Mouse (Mus musculus) 3T3-L1 (cell line): ENCODE data around the gene Golgb1.

ENCODE experiments used
- DNase-seq: peaks from one replicate; pipeline ENCODE4 v3.0.0-alpha.2; 2015; ENCODE audit warnings: low read depth, low spot score

Golgb1 gene

DNA sequence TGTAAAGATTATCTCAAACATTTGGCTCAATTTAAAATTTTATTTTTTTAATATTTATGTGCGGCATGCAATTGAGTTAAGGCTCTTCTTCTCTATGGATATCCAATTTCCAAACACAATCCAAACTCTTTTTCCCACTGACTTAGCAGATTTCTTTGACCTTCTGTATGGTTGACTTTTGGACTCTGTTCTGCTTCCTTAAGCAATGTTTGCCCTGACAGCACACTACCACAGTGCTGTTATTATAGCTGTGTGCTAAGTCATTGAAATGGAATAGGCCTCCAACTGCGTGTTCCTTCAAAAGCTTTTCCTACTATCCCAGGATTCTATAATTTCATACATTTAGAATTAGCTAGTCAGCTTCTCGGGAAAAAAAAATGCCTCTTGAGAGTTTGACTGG lies 68.7 kb downstream of the Golgb1 start:
- DNase-seq, result no peak

DNA sequence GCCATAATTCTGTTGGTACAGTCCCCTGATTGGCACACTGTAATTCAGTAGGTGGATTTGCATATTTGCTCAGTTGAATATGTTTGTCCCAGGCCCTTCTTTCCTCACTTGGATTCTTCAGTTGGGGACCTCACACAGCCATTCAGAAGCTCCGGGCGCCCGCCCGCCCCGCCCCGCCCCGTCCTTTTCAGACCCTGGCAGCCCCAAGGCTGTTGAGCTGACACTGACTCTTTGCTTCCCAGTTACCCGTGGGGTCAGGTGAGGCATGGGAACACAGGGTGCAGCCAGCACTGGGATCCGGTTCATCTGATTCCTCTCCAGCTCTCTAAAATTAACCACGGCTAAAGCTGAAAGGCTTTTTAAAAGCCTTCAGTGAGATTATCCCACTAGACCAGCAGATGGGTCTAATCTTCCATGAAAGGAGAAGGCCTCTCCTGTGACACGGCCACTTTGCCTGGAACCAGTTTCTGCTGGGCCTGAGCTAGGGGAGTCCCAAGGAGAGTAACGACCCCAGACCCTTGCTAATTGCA lies 70.0 kb downstream of the Golgb1 start:
- no peak for DNase-seq

DNA sequence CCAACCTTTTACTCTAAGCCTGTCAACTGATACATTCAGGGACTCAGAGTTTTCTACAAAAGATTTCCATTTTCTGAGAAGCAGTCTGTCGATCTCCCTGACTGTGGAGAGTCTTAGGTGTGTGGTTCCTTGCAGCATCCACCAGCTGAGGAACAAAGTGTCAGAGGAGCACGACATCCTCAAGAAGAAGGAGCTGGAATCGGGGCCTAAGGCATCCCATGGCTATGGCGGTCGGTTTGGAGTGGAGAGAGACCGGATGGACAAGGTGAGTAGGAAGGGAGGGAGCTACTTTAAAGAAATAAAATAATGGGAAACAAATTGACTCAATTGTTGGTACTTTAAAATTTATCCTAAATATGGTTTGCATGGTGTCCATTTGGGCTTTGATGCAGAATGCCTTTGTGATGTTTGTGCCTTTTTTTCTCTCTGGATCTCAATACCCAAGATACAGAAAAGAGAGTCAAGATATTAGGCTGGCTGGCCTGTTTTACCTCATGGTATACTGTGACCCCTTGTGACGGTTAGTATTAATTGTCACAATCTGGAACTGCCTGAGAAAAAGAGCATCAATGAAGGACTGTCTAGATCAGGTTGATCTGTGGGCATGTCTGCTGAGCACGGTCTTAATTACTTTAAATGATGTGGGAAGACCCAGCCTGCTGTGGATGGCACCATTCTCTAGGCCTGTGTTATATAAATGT lies 71.7 kb downstream of the Golgb1 start:
- no peak for DNase-seq

DNA sequence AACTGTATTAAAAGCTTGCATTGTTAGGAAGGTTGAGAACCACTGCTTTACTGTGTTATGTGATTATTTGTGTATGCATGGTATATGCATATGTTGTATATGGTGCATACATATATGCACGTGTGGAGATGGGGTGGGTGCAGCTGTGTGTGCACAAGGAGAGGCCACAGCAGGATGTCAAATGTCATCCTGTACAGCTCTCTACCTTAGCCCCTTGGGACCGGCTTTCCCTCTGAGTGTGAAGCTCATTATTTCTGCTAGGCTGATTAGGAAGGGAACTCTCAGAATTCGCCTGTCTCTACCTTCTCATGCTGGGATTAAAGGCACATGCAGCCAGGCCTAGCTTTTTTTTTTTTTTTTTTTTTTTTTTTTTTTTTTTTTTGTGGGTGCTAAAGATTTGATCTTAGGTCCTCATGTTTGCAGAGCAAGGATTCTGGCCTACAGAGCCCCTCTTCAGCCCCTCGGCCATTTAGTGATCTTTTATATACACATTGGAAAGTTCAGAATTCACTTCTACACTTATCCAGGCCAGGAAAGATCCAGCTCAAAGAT lies 72.8 kb downstream of the Golgb1 start:
- DNase-seq, result no peak

DNA sequence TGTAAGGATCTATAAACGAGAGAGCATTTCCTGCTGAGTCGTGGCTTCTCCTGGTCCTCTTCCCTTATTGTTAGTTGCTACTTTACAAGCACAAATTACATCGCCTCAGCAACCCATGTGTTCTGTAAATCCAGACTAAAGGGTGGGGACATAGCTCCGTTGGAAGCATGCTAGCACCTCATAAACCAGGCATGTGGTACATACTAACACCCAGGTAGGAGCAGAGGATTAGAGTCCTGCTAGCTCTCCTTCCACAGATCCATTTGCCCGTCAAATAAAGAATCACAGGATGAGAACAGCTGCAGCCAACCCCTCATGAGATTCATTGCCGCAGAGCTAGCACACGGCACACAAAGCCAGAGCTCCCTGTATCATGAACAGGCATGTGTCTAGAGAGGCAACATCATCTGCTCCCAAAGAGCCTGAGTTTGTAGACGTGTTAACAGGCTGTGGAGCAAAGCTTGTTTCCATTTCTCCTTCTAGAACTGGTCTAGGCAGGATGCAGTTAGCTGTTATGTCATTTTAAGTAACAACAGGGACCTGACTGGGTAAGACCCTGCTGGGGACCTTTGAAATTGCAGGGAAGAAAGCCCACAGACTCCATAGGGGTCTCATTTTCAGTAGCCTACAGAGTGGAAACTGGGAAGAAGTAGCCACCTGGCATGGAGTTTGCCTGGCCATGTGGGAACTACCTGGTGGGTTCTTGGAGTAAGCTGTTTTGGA lies 74.8 kb downstream of the Golgb1 start:
- DNase-seq, result no peak

DNA sequence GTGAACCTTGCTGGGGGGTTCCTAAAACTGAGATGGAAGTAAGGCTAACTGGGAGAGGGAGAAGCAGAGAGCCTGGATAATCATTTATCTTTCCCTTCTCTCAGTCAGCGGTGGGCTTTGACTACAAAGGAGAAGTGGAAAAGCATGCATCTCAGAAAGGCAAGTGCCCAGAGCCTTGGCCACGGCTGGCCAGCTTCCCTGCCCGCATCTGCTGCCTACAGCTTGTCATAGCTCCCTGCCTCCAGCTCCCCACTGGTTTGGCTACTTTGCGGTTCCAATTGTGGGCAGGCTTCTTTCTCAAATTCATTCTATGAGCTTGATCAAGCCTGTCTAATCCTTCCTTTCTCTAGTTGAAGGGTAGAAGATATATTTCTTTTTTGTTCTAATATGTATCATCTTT lies 76.1 kb downstream of the Golgb1 start:
- no peak for DNase-seq

DNA sequence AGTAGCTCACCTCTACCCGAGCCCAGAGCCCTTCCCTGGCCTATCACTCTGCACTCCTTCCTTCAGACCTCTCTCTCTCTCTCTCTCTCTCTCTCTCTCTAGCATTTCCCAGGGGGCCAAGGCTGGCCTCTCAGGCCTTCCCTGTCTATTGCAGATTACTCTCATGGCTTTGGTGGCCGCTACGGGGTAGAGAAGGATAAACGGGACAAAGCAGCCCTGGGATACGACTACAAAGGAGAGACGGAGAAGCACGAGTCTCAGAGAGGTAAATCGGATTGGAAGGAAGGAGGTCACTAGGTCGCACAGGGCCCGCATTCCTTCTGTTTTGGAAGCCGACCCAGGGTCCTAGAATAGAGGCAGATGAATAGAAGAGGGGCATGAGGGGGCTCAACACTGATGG lies 80.2 kb downstream of the Golgb1 start:
- no peak for DNase-seq

DNA sequence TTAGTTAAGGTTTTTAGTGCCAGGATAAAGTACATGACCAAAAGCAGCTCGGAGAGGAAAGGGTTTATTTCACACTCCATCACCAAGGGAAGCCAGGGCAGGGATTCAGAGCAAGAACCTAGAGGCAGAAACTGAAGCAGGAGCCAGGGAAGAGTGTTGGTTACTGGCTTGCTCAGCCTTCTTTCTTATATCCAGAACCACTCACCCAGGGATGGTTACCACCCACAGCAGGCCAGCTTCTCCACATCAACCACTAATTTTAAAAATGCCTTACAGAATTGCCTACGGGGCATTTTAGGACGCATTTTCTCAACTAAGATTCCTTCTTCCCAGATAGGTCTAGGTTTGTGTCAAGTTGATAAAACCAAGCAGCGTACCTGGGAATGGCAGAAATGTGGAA lies 88.5 kb downstream of the Golgb1 start:
- no peak for DNase-seq

DNA sequence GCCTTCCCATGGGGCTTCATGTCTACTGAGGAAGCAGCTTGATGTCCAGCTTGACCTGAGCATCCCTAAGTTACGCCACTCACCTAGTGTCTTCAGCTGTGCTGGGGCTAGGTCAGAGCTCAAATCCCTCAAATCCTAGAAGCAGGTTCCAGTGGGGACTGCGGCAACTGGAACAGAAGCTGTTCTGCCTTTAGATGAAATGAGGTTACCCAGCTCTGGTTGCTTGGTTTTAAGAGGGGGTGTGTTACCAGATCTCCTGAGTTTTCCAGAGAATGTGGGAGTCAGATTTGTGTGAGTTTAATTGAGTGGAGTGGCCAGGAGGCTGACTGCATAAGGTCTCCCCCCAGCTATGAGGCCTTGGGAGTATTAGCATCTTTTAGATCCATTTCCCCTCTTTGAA lies 104.2 kb downstream of the Golgb1 start:
- no peak for DNase-seq
